Mouse (Mus musculus) liver, embryonic 12.5 days (tissue): ENCODE measurements around the gene Ern1. TPM values are rescaled to one million over a fixed set of nuclear protein-coding genes. Genes with fewer than 3 reads are reported as not detected.

Experiments used
- ATAC-seq: fragments of 200-750 bp; cut with Nextera tagmentation; 2 replicates; pipeline ENCODE4 v1.8.0; 2017; ENCODE audit warnings: moderate number of reproducible peaks, mild to moderate bottlenecking, moderate library complexity
- H3K27ac ChIP-seq: fragments of 300-500 bp; sonication (generic); 2 replicates; pipeline ENCODE4 v1.5.1; 2016; ENCODE audit warnings: mild to moderate bottlenecking
- H3K27me3 ChIP-seq: fragments of 300-500 bp; sonication (generic); replicated peaks from 2 replicates; pipeline ENCODE4 v1.6.1; 2016; ENCODE audit warnings: mild to moderate bottlenecking, moderate library complexity
- H3K36me3 ChIP-seq: fragments of 300-500 bp; sonication (generic); 2 replicates; pipeline ENCODE4 v1.6.1; 2016; ENCODE audit warnings: mild to moderate bottlenecking, moderate library complexity
- H3K4me1 ChIP-seq: fragments of 300-500 bp; sonication (generic); 2 replicates; pipeline ENCODE4 v1.6.1; 2016
- H3K4me2 ChIP-seq: fragments of 300-500 bp; sonication (generic); 2 replicates; pipeline ENCODE4 v1.6.1; 2016; ENCODE audit warnings: mild to moderate bottlenecking, moderate library complexity
- H3K4me3 ChIP-seq: fragments of 300-500 bp; sonication (generic); 2 replicates; pipeline ENCODE4 v1.5.1; 2016; ENCODE audit warnings: mild to moderate bottlenecking, moderate library complexity
- H3K9ac ChIP-seq: fragments of 300-500 bp; sonication (generic); 2 replicates; pipeline ENCODE4 v1.6.1; 2016; ENCODE audit warnings: mild to moderate bottlenecking, moderate library complexity
- H3K9me3 ChIP-seq: fragments of 300-500 bp; sonication (generic); replicated peaks from 2 replicates; pipeline ENCODE4 v1.6.1; 2016; ENCODE audit warnings: mild to moderate bottlenecking, moderate library complexity
- WGBS: fragments of 180-500 bp; shearing (Covaris S2); methylation state at CpG from one replicate; pipeline ENCODE4 v1.1.7; 2016; ENCODE audit not compliant: insufficient replicate concordance; 5-methylcytosine and 5-hydroxymethylcytosine counted together
- polyA plus RNA-seq: library from polyadenylated mRNA; unstranded; fragments of >200 nt; fragmentation: Nextera tagmentation; extraction: Ambion mirVana; gene quantifications from 2 replicates; pipeline ENCODE4 v1.2.1, GENCODE M21; 2016

The Ern1 gene
- polyA plus RNA-seq, 1 experiment from 2014 or later = 6.8 TPM

DNA sequence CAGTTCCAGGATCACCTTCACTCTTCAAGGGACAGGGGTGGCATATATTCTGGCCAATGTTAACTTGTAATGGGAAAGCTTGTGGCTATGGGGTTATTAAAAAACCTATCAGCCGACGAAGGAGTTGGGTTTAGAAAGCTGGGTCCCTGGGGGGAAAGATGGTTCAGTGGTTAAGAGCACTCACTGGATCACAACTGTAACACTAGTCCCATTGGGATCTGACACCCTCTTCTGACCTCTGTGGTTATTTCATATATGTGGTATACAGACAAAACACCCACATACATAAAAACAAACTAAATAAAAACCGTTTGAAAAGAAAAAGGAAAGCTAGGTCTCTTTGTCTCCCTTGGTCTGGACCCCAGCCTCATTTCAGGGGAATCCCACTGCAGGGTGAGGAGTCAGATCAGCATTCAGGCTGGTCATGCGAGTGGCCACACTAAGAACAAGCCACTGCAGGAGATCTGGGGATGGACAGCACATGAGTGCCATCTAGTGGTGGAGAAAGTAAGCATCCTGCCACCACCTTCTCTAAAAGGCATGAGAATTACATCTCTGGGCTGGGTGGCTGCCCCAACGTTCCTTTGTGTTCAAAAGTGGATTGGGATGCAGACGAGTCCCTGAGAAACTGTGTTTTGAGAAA, 96.0 kb downstream of the Ern1 start:
- Histone ChIP-seq H3K27me3 (no peaks in the 10 kb centered on the region), H3K9ac (no peak overlapping the region), H3K4me3 (no peak overlapping the region), H3K4me2 (no peak overlapping the region), H3K36me3 (peaks cover 17% of the 10 kb centered on the region), H3K9me3 (no peaks in the 10 kb centered on the region), H3K4me1 (peaks cover 64% of the 10 kb centered on the region), H3K27ac (peak overlapping the region; percentile 70; the same call in 1 of the 2 replicates)
- 32% methylated on average over 6 of the region's 6 CpGs for WGBS
- peak; percentile 41; the same call in 1 of the 2 replicates for ATAC-seq

- 44% methylated on average over 3 of the region's 3 CpGs for WGBS
- Histone ChIP-seq H3K4me2 (no peak overlapping the region), H3K4me3 (no peak overlapping the region), H3K9ac (no peak overlapping the region), H3K4me1 (peaks cover 74% of the 10 kb centered on the region), H3K27ac (no peak overlapping the region), H3K9me3 (no peaks in the 10 kb centered on the region), H3K36me3 (peaks cover 12% of the 10 kb centered on the region), H3K27me3 (no peaks in the 10 kb centered on the region)
- no peak for ATAC-seq
Observed at GRCm38 (mm10) chr11:106390757-106391156, 96.9 kb downstream of the Ern1 start.

GRCm38 (mm10) chr11:106389611-106390010, 98.0 kb downstream of the Ern1 start:
- Histone ChIP-seq H3K4me1 (peaks cover 78% of the 10 kb centered on the region), H3K9me3 (no peaks in the 10 kb centered on the region), H3K9ac (no peak overlapping the region; the same call in 1 of the 2 replicates), H3K4me3 (no peak overlapping the region), H3K36me3 (peaks cover 3% of the 10 kb centered on the region), H3K4me2 (no peak overlapping the region), H3K27me3 (no peaks in the 10 kb centered on the region), H3K27ac (no peak overlapping the region)
- WGBS = 36% methylated on average over 3 of the region's 3 CpGs
- ATAC-seq = no peak

DNA sequence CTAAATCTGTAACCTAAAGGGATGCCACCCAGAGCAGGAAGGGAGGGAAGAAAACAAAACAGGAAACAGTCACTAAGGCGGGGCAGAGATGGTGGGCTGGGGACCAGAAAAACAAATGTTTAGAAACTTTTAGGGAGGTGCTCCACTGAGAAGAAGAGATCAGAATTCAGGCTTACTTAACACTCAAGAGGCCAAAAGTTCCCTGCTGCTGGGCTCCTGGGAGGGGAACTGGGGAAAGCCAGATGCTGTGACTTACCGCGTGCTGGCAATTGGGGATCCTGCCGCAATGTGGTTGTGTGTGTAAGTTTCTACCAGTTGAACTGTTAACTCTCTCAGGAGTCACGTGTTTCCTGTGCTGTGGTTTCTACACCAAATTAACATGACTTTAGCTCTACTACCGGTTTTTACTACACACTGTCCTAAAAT, 99.8 kb downstream of the Ern1 start, which contains the start of gene Icam2:
TSS of gene Icam2 (minus strand) at position 285 of the 426 bp plus-strand sequence.
- Histone ChIP-seq H3K27me3 (no peaks in the 10 kb centered on the region), H3K9ac (peak within 1 kb of the TSS; percentile 2; the same call in 1 of the 2 replicates), H3K4me1 (peaks cover 70% of the 10 kb centered on the region), H3K4me3 (peak within 1 kb of the TSS; percentile 19), H3K27ac (peak within 1 kb of the TSS; percentile 63), H3K36me3 (no peaks in the 10 kb centered on the region), H3K4me2 (peak within 1 kb of the TSS; percentile 41), H3K9me3 (no peaks in the 10 kb centered on the region)
- WGBS = 16% methylated on average over 6 of the region's 6 CpGs
- ATAC-seq = no peak

GRCm38 (mm10) chr11:106387020-106387419, 100.6 kb downstream of the Ern1 start:
- Histone ChIP-seq H3K4me1 (peaks cover 70% of the 10 kb centered on the region), H3K4me3 (peak overlapping the region; percentile 19), H3K27ac (peak overlapping the region; percentile 63), H3K4me2 (peak overlapping the region; percentile 41), H3K9me3 (no peaks in the 10 kb centered on the region), H3K36me3 (no peaks in the 10 kb centered on the region), H3K9ac (no peak overlapping the region), H3K27me3 (no peaks in the 10 kb centered on the region)
- WGBS = 50% methylated on average over 6 of the region's 6 CpGs
- no peak for ATAC-seq

GRCm38 (mm10) chr11:106386409-106386808, 101.2 kb downstream of the Ern1 start:
- 45% methylated on average over 3 of the region's 3 CpGs for WGBS
- H3K9me3 ChIP-seq = no peaks in the 10 kb centered on the region
- no peaks in the 10 kb centered on the region for H3K27me3 ChIP-seq
- H3K36me3 ChIP-seq = no peaks in the 10 kb centered on the region
- no peak overlapping the region for H3K9ac ChIP-seq
- no peak overlapping the region for H3K4me3 ChIP-seq
- H3K4me2 ChIP-seq = peak overlapping the region; percentile 41
- ATAC-seq = no peak
- no peak overlapping the region for H3K27ac ChIP-seq
- peaks cover 71% of the 10 kb centered on the region for H3K4me1 ChIP-seq

DNA sequence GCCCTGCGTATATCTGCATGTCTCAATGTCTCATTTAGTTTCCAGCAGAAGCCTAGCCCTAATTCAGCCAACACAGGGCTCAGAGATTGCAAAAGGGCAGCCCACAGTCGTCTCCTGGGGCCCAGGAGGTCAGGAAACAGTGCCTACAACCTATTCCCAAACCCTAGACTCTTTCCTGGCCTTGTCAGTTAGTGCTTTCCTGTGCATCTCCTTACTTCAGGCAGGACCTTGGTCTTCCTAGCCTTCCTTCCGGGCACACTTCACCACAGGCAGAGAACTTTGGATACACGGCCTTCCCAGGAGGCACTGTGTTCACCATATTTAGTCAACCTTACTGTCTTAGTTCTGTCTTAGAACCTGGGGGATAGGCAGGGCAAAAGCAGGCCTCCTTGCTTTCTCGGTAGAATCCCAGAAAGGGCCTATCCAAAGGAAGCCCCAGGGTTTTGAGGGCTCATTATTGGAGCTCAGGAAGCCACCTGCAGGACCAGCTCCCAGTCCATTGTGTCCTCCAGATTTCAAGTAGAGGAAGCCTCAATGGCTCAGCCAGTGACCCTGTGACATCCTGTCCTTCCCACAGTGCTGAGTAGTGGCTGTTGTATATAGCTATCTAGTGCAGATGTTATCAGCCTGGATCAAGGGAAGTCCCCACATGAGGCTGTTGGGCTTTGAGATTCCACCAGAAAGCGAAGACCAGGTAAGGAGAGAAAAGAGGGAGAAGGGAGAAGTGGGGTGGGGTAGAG, 104.4 kb downstream of the Ern1 start:
- Histone ChIP-seq H3K9ac (no peak overlapping the region), H3K27ac (peak overlapping the region; percentile 68), H3K4me1 (peaks cover 58% of the 10 kb centered on the region), H3K9me3 (no peaks in the 10 kb centered on the region), H3K36me3 (0 out of 2 replicates have a peak, but pooled peaks cover 9% of the 10 kb centered on the region), H3K27me3 (no peaks in the 10 kb centered on the region), H3K4me2 (peak overlapping the region; percentile 41), H3K4me3 (no peak overlapping the region)
- WGBS = 42% methylated on average over 6 of the region's 6 CpGs
- ATAC-seq = no peak

DNA sequence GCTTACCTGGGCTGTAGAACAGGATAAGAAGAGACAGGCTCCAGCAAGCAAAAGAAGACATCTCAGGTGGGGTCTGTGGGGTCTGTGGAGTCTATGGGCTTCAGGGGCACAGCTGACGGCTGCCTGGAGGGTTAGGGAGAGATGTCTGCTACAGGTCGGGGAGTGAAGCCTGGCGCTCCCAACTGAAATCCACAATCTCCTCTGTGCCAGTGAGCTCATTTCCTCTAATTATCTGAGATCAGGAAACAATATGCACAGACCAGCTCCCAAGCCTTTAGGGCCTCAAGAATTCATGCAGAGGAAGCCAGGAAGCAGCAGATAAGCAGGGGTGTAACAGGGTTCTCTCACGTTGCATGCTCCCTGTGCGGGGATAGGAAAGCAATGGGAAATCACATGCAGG, 105.2 kb downstream of the Ern1 start:
- H3K9me3 ChIP-seq = no peaks in the 10 kb centered on the region
- H3K27me3 ChIP-seq = no peaks in the 10 kb centered on the region
- WGBS = 10% methylated on average over 5 of the region's 5 CpGs
- peaks cover 50% of the 10 kb centered on the region for H3K4me1 ChIP-seq
- peak overlapping the region; percentile 61 for H3K27ac ChIP-seq
- peak overlapping the region; percentile 41 for H3K4me2 ChIP-seq
- H3K36me3 ChIP-seq = 0 out of 2 replicates have a peak, but pooled peaks cover 9% of the 10 kb centered on the region
- H3K9ac ChIP-seq = peak overlapping the region; percentile 4; the same call in 1 of the 2 replicates
- H3K4me3 ChIP-seq = peak overlapping the region; percentile 32
- ATAC-seq = peak; percentile 59

- Histone ChIP-seq H3K4me3 (peak overlapping the region; percentile 32), H3K36me3 (0 out of 2 replicates have a peak, but pooled peaks cover 9% of the 10 kb centered on the region), H3K27ac (peak overlapping the region; percentile 61), H3K9me3 (no peaks in the 10 kb centered on the region), H3K27me3 (no peaks in the 10 kb centered on the region), H3K9ac (peak overlapping the region; percentile 4; the same call in 1 of the 2 replicates), H3K4me2 (peak overlapping the region; percentile 41), H3K4me1 (peaks cover 45% of the 10 kb centered on the region)
- no peak for ATAC-seq
- WGBS = 50% methylated on average over 7 of the region's 7 CpGs
Observed at GRCm38 (mm10) chr11:106381883-106382282, 105.8 kb downstream of the Ern1 start.

GRCm38 (mm10) chr11:106381011-106381410, 106.6 kb downstream of the Ern1 start:
- no peaks in the 10 kb centered on the region for H3K27me3 ChIP-seq
- no peak for ATAC-seq
- peaks cover 36% of the 10 kb centered on the region for H3K4me1 ChIP-seq
- H3K9me3 ChIP-seq = no peaks in the 10 kb centered on the region
- 0 out of 2 replicates have a peak overlapping the region, but pooled peaks have one; percentile 32 for H3K4me3 ChIP-seq
- H3K9ac ChIP-seq = no peak overlapping the region
- WGBS = 61% methylated on average over 11 of the region's 11 CpGs
- H3K27ac ChIP-seq = no peak overlapping the region
- H3K4me2 ChIP-seq = peak overlapping the region; percentile 41
- 0 out of 2 replicates have a peak, but pooled peaks cover 9% of the 10 kb centered on the region for H3K36me3 ChIP-seq

GRCm38 (mm10) chr11:106374979-106375378, 112.7 kb downstream of the Ern1 start:
- H3K4me1 ChIP-seq = peaks cover 12% of the 10 kb centered on the region; the same call in 1 of the 2 replicates
- no peak overlapping the region for H3K4me2 ChIP-seq
- no peak for ATAC-seq
- 0 out of 2 replicates have a peak, but pooled peaks cover 5% of the 10 kb centered on the region for H3K36me3 ChIP-seq
- H3K9me3 ChIP-seq = no peaks in the 10 kb centered on the region
- H3K27ac ChIP-seq = no peak overlapping the region
- 53% methylated on average over 5 of the region's 5 CpGs for WGBS
- 0 out of 2 replicates have a peak, but pooled peaks cover 4% of the 10 kb centered on the region for H3K27me3 ChIP-seq
- H3K4me3 ChIP-seq = no peak overlapping the region
- no peak overlapping the region for H3K9ac ChIP-seq

DNA sequence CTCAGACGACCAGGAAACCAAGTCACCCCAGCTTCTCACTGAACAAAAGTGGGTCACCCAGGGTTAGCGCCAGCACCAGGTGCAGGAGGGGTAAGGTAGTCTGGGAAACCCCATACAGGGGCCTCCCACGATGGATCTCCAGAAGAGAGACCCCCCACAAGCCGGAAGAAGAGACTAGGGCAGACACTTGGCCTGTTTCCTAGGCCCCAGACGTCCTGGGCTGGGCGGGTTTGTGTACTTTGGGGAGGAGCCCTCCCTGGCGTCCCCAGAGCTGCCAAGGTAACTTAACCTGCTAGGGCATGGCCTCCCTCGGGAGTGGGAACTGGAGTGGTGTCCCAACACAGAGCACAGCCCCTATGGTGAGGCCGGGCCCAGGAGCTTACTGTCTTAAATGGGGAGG, 113.1 kb downstream of the Ern1 start:
- Histone ChIP-seq H3K9ac (no peak overlapping the region), H3K9me3 (no peaks in the 10 kb centered on the region), H3K4me2 (no peak overlapping the region), H3K36me3 (0 out of 2 replicates have a peak, but pooled peaks cover 5% of the 10 kb centered on the region), H3K27ac (no peak overlapping the region), H3K27me3 (0 out of 2 replicates have a peak, but pooled peaks cover 4% of the 10 kb centered on the region), H3K4me3 (no peak overlapping the region), H3K4me1 (peaks cover 12% of the 10 kb centered on the region; the same call in 1 of the 2 replicates)
- 43% methylated on average over 9 of the region's 9 CpGs for WGBS
- ATAC-seq = no peak
